Mouse (Mus musculus): Measurements from ENCODE around the gene Zbtb12. TPM values are rescaled to one million over a fixed set of nuclear protein-coding genes. Genes with fewer than 3 reads are reported as not detected.

Zbtb12 gene
- polyA plus RNA-seq, 1 experiment from 2014 or later: 1.1 TPM

GRCm38 (mm10) chr17:34861704-34862415, 17.4 kb upstream of the Zbtb12 start:
- H3K4me3 ChIP-seq (replicated peaks; ENCODE audit: low read length): no peak overlapping the region
- ATAC-seq (ENCODE audit: insufficient read depth, low FRiP score): peak; percentile 51; the same call in 1 of the 2 replicates
- no peaks in the 10 kb centered on the region for H3K9me3 ChIP-seq (replicated peaks; ENCODE audit: control insufficient read depth, low read length)
- H3K9ac ChIP-seq (ENCODE audit: low read length): peak overlapping the region; percentile 38; the same call in 1 of the 2 replicates
- H3K36me3 ChIP-seq (ENCODE audit: control insufficient read depth, insufficient read depth, low read length): peaks cover 4% of the 10 kb centered on the region; the same call in 1 of the 2 replicates
- no peaks in the 10 kb centered on the region for H3K27me3 ChIP-seq (ENCODE audit: control insufficient read depth, insufficient read depth, low read length)
- 57% methylated on average over 13 of the region's 13 CpGs for WGBS
- peak overlapping the region; percentile 43; the same call in 1 of the 2 replicates for H3K27ac ChIP-seq (ENCODE audit: low read length)
- H3K4me1 ChIP-seq (ENCODE audit: control insufficient read depth, insufficient read depth, low read length): 0 out of 2 replicates have a peak, but pooled peaks cover 7% of the 10 kb centered on the region
- peak overlapping the region; percentile 22 for H3K4me2 ChIP-seq (ENCODE audit: low read depth, low read length)

- ATAC-seq (ENCODE audit: insufficient read depth, low FRiP score): peak; percentile 45; the same call in 1 of the 2 replicates
Measured at GRCm38 (mm10) chr17:34862416-34863081, 16.7 kb upstream of the Zbtb12 start, which contains the start of gene Cfb. TSS of gene Cfb (minus strand) at chr17:34862518.

GRCm38 (mm10) chr17:34865981-34866380, 13.3 kb upstream of the Zbtb12 start:
- Histone ChIP-seq H3K4me3 (replicated peaks; ENCODE audit: low read length) (no peak overlapping the region), H3K27me3 (ENCODE audit: control insufficient read depth, insufficient read depth, low read length) (no peaks in the 10 kb centered on the region), H3K27ac (ENCODE audit: low read length) (no peak overlapping the region), H3K9ac (ENCODE audit: low read length) (no peak overlapping the region), H3K4me1 (ENCODE audit: control insufficient read depth, insufficient read depth, low read length) (0 out of 2 replicates have a peak, but pooled peaks cover 7% of the 10 kb centered on the region), H3K4me2 (ENCODE audit: low read depth, low read length) (no peak overlapping the region), H3K36me3 (ENCODE audit: control insufficient read depth, insufficient read depth, low read length) (no peaks in the 10 kb centered on the region), H3K9me3 (replicated peaks; ENCODE audit: control insufficient read depth, low read length) (no peaks in the 10 kb centered on the region)
- WGBS: 55% methylated on average over 7 of the region's 7 CpGs
- ATAC-seq (ENCODE audit: insufficient read depth, low FRiP score): no peak

More at GRCm38 (mm10) chr17:34862416-34863081, 16.7 kb upstream of the Zbtb12 start, which contains the start of gene Cfb:
- H3K9ac ChIP-seq (ENCODE audit: low read length): peak within 1 kb of the TSS; percentile 38; the same call in 1 of the 2 replicates
- 39% methylated on average over 8 of the region's 8 CpGs for WGBS
- peaks cover 4% of the 10 kb centered on the region; the same call in 1 of the 2 replicates for H3K36me3 ChIP-seq (ENCODE audit: control insufficient read depth, insufficient read depth, low read length)
- 0 out of 2 replicates have a peak, but pooled peaks cover 7% of the 10 kb centered on the region for H3K4me1 ChIP-seq (ENCODE audit: control insufficient read depth, insufficient read depth, low read length)
- H3K4me3 ChIP-seq (replicated peaks; ENCODE audit: low read length): no peak within 1 kb of the TSS
- peak within 1 kb of the TSS; percentile 43; the same call in 1 of the 2 replicates for H3K27ac ChIP-seq (ENCODE audit: low read length)
- H3K27me3 ChIP-seq (ENCODE audit: control insufficient read depth, insufficient read depth, low read length): no peaks in the 10 kb centered on the region
- no peaks in the 10 kb centered on the region for H3K9me3 ChIP-seq (replicated peaks; ENCODE audit: control insufficient read depth, low read length)
- peak within 1 kb of the TSS; percentile 22 for H3K4me2 ChIP-seq (ENCODE audit: low read depth, low read length)

- H3K27ac ChIP-seq (ENCODE audit: low read length): no peak overlapping the region
- no peak overlapping the region for H3K9ac ChIP-seq (ENCODE audit: low read length)
- H3K27me3 ChIP-seq (ENCODE audit: control insufficient read depth, insufficient read depth, low read length): no peaks in the 10 kb centered on the region
- H3K4me1 ChIP-seq (ENCODE audit: control insufficient read depth, insufficient read depth, low read length): no peaks in the 10 kb centered on the region
- H3K36me3 ChIP-seq (ENCODE audit: control insufficient read depth, insufficient read depth, low read length): no peaks in the 10 kb centered on the region
- no peak overlapping the region for H3K4me2 ChIP-seq (ENCODE audit: low read depth, low read length)
- no peak for ATAC-seq (ENCODE audit: insufficient read depth, low FRiP score)
- no peaks in the 10 kb centered on the region for H3K9me3 ChIP-seq (replicated peaks; ENCODE audit: control insufficient read depth, low read length)
- H3K4me3 ChIP-seq (replicated peaks; ENCODE audit: low read length): no peak overlapping the region
- 84% methylated on average over 6 of the region's 6 CpGs for whole genome bisulfite sequencing
Measured at GRCm38 (mm10) chr17:34874321-34874720, 5.0 kb upstream of the Zbtb12 start.

- Histone ChIP-seq H3K4me3 (replicated peaks; ENCODE audit: low read length) (no peak overlapping the region), H3K4me2 (ENCODE audit: low read depth, low read length) (no peak overlapping the region), H3K4me1 (ENCODE audit: control insufficient read depth, insufficient read depth, low read length) (peaks cover 3% of the 10 kb centered on the region; the same call in 1 of the 2 replicates), H3K27me3 (ENCODE audit: control insufficient read depth, insufficient read depth, low read length) (no peaks in the 10 kb centered on the region), H3K9me3 (replicated peaks; ENCODE audit: control insufficient read depth, low read length) (no peaks in the 10 kb centered on the region), H3K36me3 (ENCODE audit: control insufficient read depth, insufficient read depth, low read length) (no peaks in the 10 kb centered on the region), H3K9ac (ENCODE audit: low read length) (no peak overlapping the region), H3K27ac (ENCODE audit: low read length) (no peak overlapping the region)
- ATAC-seq (ENCODE audit: insufficient read depth, low FRiP score): no peak
Measured at GRCm38 (mm10) chr17:34881166-34881565, 1.9 kb downstream of the Zbtb12 start.

GRCm38 (mm10) chr17:34881683-34882310, 2.5 kb downstream of the Zbtb12 start, which contains the start of gene Gm20547:
TSS of gene Gm20547 (minus strand) at chr17:34882042.
- Histone ChIP-seq H3K9ac (ENCODE audit: low read length) (peak within 1 kb of the TSS; percentile 49), H3K27ac (ENCODE audit: low read length) (no peak within 1 kb of the TSS), H3K9me3 (replicated peaks; ENCODE audit: control insufficient read depth, low read length) (no peaks in the 10 kb centered on the region), H3K27me3 (ENCODE audit: control insufficient read depth, insufficient read depth, low read length) (no peaks in the 10 kb centered on the region), H3K36me3 (ENCODE audit: control insufficient read depth, insufficient read depth, low read length) (no peaks in the 10 kb centered on the region), H3K4me3 (replicated peaks; ENCODE audit: low read length) (no peak within 1 kb of the TSS; the same call in 1 of the 2 replicates), H3K4me1 (ENCODE audit: control insufficient read depth, insufficient read depth, low read length) (peaks cover 3% of the 10 kb centered on the region; the same call in 1 of the 2 replicates), H3K4me2 (ENCODE audit: low read depth, low read length) (peak within 1 kb of the TSS; percentile 13; the same call in 1 of the 2 replicates)
- ATAC-seq (ENCODE audit: insufficient read depth, low FRiP score): no peak
- 11% methylated on average over 15 of the region's 15 CpGs for WGBS

- Histone ChIP-seq H3K36me3 (ENCODE audit: control insufficient read depth, insufficient read depth, low read length) (no peaks in the 10 kb centered on the region), H3K27ac (ENCODE audit: low read length) (no peak overlapping the region), H3K4me3 (replicated peaks; ENCODE audit: low read length) (no peak overlapping the region), H3K9ac (ENCODE audit: low read length) (no peak overlapping the region), H3K4me1 (ENCODE audit: control insufficient read depth, insufficient read depth, low read length) (peaks cover 3% of the 10 kb centered on the region; the same call in 1 of the 2 replicates), H3K4me2 (ENCODE audit: low read depth, low read length) (no peak overlapping the region), H3K27me3 (ENCODE audit: control insufficient read depth, insufficient read depth, low read length) (no peaks in the 10 kb centered on the region), H3K9me3 (replicated peaks; ENCODE audit: control insufficient read depth, low read length) (no peaks in the 10 kb centered on the region)
- WGBS: 61% methylated on average over 3 of the region's 3 CpGs
- ATAC-seq (ENCODE audit: insufficient read depth, low FRiP score): 0 out of 2 replicates have a peak, but pooled peaks have one; percentile 15
Measured at GRCm38 (mm10) chr17:34883332-34883731, 4.0 kb downstream of the Zbtb12 start.

- ATAC-seq (ENCODE audit: insufficient read depth, low FRiP score): no peak
- Histone ChIP-seq H3K27me3 (ENCODE audit: control insufficient read depth, insufficient read depth, low read length) (no peaks in the 10 kb centered on the region), H3K4me1 (ENCODE audit: control insufficient read depth, insufficient read depth, low read length) (peaks cover 3% of the 10 kb centered on the region; the same call in 1 of the 2 replicates), H3K27ac (ENCODE audit: low read length) (no peak overlapping the region), H3K4me3 (replicated peaks; ENCODE audit: low read length) (no peak overlapping the region), H3K9me3 (replicated peaks; ENCODE audit: control insufficient read depth, low read length) (no peaks in the 10 kb centered on the region), H3K9ac (ENCODE audit: low read length) (no peak overlapping the region), H3K4me2 (ENCODE audit: low read depth, low read length) (no peak overlapping the region), H3K36me3 (ENCODE audit: control insufficient read depth, insufficient read depth, low read length) (no peaks in the 10 kb centered on the region)
- WGBS: 86% methylated on average over 6 of the region's 6 CpGs
Measured at GRCm38 (mm10) chr17:34884704-34885103, 5.4 kb downstream of the Zbtb12 start.
